Mouse (Mus musculus): Measurements from ENCODE around the gene Abcb8. TPM values are rescaled to one million over a fixed set of nuclear protein-coding genes. Genes with fewer than 3 reads are reported as not detected.

Gene Abcb8
- polyA plus RNA-seq (2015; fragmentation: Illumina TruSeq; extraction: RNeasy Lipid Tissue Mini Kit (QIAGEN cat#74804); ENCODE audit: insufficient read depth, low read depth, low replicate concordance), result 16.3 TPM

DNA sequence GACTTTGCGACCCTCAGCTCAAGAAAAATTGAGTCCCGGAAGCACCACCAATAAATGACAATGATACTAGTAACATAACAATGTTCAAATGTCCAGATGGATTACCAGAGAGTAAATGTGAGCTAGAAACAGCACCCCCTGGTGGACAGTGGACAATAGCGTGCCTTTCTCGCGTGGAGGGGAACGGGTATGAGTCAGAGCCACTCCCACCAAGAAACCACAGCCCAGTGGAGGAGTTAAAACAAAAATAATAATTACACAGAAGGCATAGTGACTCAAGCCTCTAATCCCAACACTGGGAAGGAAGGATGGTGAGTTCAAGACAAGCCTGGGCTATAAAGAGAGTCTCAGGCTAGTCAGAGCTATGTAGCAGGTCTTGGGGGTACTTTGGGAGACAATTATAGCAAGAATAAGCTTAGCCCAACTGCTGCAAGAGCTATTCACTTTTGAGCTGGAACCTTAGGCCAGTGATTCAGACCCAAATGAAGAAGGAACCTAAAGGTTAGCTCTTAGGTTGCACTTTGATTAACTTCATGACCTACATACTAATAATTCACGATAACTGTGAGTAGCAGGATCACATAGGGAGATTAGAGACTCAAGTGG lies at the start of gene Abcb8:
Abcb8 (plus strand) TSS at position 272 of the 606 bp plus-strand sequence.

DNA sequence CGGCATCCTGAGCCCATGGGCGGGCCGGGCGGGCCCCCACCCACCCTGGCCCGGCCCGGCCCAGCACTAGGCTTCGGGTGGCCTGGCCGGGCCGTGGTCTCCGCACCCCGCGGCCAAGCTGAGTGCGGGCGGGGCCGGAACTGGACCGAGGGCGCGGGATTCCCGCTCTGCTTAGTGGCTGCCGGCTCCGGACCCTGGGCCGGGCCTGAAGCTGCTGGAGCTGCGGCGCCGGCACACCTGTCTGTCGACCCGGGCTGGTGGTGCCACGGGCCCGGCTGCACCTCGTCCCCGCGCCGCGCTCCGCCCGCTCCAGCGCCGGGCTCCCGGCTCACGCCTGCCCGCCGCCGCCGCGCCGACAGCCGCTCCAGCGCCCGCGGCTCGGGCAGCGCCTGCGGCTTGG lies 42.2 kb upstream of the Abcb8 start, which contains the start of gene Kcnh2:
Kcnh2 (minus strand) TSS at position 327 of the 400 bp plus-strand sequence.

DNA sequence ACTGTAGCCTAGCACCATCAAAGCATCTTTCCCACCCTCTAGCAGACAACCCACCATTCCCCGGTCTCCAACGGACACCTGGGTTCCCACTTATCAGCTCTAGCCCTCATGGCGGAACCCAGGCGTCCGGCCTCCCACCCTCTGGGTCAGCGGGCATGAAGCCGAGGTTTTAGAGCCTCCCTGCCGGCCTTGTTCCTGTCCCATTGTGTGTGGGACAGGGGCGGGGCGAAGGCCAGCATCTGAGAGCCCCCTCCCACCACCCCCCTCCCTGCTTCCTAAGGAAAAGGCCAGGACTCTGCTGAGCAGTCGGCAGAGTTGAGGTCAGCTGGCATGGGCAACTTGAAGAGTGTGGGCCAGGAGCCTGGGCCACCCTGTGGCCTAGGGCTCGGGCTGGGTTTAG lies 29.0 kb upstream of the Abcb8 start, which contains the start of gene Nos3:
Nos3 (plus strand) TSS at position 303 of the 400 bp plus-strand sequence.

DNA sequence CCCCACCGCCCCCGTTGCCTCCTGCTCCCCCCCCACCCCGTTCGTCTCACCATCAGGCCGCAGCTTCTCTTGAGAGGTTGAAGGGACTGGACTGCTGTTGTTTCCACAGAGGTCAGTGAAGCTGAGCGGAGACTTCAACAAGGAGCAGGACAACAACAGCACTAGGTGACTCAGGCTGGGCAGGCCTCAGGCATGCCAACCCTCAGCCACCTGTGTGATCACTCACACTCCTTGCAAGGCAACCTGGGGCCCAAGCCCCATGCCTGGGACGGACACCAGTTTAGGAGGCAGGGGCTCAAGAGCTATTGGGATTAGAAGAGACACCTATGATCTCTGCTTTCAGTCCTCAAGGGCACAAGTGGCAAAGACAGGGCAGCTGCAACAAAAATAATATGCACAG lies 1.6 kb upstream of the Abcb8 start, which contains the start of gene Atg9b:
Atg9b (minus strand) TSS at position 280 of the 400 bp plus-strand sequence.

DNA sequence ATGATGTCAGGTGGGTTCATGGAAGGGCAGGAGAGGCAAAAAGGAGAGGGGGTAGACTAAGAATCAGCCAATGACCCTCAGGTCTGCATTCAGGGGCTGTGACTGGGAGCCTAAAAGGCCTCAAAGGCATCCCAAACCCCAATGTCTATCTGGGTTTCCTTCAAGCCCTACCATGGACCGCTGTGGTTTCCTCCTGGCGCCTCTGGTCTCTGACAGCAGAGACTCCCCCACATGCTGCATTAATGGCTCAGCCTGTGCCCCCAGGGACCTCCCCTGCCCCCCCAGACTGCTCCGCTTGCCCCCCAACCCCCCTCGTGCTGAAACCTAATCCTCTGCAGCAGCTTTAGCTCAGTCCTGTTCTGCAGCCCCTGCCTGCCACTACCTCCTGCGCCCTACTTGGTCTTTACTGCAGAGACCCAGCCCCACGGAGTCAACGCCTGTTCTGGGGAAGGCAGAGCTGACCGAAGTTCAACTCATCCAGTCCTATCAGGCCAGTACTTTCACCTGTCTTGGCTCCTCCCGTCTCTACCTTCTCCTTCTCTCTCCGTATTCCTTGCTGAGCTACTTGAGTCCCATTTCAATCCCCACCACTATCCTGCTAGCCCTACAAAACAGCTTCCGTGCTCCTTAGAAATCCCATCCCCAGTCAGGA lies 19.7 kb downstream of the Abcb8 start, which contains the start of gene Asic3:
Asic3 (plus strand) TSS at position 351 of the 652 bp plus-strand sequence.

DNA sequence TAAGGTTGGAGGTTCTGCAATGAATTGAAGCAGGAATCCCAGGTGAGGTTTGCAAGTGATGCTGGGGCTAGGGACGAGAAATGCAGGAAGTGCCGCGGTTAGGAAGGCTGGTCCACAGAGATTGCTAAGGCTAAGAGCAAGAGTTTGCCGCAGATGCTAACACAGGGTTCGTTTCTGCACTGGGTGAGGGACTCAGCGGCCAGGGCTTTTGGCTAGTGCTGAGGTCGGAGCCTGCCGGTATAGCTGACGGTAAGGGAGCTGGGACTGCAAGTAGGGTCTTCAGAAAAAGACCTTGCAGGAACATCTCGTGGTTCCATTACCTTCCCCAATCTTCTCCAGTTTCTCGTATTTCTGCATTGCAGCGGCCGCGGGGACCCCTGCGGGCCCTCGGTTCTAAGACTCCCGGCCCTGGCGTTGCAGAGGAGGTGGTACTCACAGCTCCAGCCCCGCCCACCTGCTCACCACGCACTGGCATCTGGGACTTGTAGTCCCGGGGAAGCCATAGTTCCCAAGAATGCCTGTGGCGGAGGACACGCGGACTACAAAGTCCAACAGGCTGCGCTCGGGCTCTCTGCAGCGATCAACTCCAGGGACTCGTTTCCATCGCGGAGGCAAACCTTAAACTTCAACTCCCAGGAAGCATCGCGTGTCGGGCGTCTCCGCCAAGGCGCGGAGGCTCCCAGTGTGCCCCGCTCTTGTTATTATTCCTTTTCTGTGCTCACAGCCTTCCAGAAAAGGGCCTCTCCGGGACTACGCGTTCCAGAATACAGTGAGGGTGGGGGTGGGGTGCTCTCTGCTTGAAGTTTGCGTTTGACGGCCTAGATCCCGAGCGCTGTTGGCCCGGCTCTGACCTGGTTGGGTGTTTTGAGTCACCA lies 29.9 kb downstream of the Abcb8 start, which contains the start of the genes Cdk5 and Slc4a2:
Cdk5 (minus strand) TSS at position 402 of the 875 bp plus-strand sequence.
Slc4a2 (plus strand) TSS at position 709 of the 875 bp plus-strand sequence.

DNA sequence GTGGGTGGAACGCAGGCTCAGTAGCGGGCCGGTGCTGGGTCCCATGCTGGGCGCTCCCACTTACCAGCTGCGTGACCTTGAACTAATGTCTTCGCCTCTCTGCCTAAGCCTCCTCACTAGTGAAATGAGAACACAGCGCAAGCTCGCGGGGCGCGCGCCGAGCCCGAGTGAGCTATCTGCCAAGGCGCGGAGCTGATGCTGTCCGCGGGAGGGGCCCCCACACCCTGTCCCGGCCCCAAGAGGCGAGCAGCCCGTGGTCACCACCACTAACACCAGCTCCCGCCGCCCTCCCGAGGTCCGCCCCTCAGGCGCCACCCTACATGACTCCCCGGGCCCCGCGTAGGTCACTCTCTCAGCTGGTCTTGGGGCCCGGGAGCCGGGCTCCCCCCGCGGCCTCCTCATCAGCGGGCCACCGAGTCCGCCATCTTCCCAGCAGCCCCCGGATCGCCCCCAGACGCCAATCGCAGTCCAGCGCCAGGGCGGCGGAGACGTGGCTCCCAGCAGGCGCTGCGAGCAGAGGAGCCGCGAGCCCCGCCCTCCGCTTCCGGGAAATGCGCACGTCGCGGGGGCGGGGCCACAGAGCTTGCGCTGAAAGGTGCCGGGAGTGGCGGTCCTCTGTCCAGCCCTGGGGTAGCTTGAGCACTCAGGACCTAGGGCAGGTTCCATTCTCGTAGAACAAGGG lies 51.4 kb downstream of the Abcb8 start, which contains the start of gene Fastk:
Fastk (minus strand) TSS at position 542 of the 682 bp plus-strand sequence.

DNA sequence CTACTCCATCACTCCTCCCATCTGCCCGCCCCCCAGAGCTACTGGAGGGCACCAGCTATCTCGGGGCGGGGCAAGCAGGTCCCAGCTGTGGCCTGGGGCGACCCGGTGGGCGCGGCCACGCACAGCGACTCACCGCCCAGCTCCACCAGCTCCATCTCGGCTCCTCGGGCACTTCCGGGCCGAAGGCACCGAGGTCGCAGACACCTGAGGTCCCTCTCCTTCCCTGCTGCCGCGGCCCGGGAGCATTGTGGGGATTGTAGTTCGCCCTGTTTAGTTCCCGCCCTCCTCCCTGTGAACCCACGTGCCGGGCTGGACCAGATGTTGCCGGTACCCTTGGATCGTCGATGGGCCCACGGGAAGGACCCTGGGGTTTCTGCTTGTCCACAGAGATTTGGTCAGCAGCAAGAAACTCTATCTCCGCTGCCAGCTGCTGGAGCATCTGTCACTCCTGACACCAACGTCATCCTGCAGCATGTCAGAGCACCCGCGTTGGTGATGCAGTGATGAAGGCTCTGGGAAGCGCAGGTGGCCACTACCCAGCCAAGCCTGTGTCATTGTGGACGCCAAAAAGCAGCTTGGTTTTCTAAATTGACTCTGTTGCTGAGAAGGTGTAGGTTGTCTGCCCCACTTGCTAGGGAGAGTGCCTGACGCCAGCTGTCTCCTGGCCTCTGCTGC lies 54.3 kb downstream of the Abcb8 start, which contains the start of gene Tmub1:
Tmub1 (minus strand) TSS at position 231 of the 675 bp plus-strand sequence.

DNA sequence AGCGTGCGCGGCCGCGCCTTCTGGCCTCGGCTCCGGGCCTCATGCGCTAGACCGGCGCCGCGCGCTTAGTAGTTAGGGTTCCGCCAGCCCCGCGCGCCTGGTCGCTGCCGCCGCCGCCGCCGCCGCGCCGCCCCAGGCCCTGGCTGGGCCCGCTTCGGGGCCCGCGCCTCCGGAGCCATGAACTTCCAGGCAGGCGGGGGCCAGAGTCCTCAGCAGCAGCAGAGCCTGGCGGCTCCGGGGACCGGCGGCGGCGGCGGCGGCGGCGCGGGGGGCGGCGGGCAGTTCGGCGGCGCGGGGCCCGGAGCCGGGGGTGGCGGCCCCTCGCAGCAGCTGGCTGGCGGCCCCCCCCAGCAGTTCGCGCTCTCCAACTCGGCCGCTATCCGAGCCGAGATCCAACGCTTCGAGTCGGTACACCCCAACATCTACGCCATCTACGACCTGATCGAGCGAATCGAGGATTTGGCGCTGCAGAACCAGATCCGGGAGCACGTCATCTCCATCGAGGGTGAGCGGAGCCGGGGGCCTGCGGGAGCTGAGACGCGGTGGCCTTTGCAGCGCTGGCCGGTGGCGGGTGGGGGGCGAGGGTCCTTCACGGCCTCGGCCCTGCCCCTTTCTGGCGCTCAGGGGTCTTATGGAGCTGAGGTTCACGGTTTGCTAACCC lies 58.7 kb downstream of the Abcb8 start, which contains the start of gene Agap3:
Agap3 (plus strand) TSS at position 148 of the 661 bp plus-strand sequence.

Other genes with a start within 250 kb of the Abcb8 start
- gene Nupl2, start 228.7 kb upstream of the Abcb8 start, polyA plus RNA-seq (2015; fragmentation: Illumina TruSeq; extraction: RNeasy Lipid Tissue Mini Kit (QIAGEN cat#74804); ENCODE audit: insufficient read depth, low read depth, low replicate concordance), result 1.2 TPM
- gene Kcnh2, start 42.1 kb upstream of the Abcb8 start, polyA plus RNA-seq (2015; fragmentation: Illumina TruSeq; extraction: RNeasy Lipid Tissue Mini Kit (QIAGEN cat#74804); ENCODE audit: insufficient read depth, low read depth, low replicate concordance), result 4.4 TPM
- 6.1 TPM for gene Nos3, start 28.9 kb upstream of the Abcb8 start, polyA plus RNA-seq (2015; fragmentation: Illumina TruSeq; extraction: RNeasy Lipid Tissue Mini Kit (QIAGEN cat#74804); ENCODE audit: insufficient read depth, low read depth, low replicate concordance)
- 0.92 TPM for gene Atg9b, start 1.5 kb upstream of the Abcb8 start, polyA plus RNA-seq (2015; fragmentation: Illumina TruSeq; extraction: RNeasy Lipid Tissue Mini Kit (QIAGEN cat#74804); ENCODE audit: insufficient read depth, low read depth, low replicate concordance)
- not detected for gene Asic3, start 19.7 kb downstream of the Abcb8 start, polyA plus RNA-seq (2015; fragmentation: Illumina TruSeq; extraction: RNeasy Lipid Tissue Mini Kit (QIAGEN cat#74804); ENCODE audit: insufficient read depth, low read depth, low replicate concordance)
- gene Cdk5, start 29.9 kb downstream of the Abcb8 start, polyA plus RNA-seq (2015; fragmentation: Illumina TruSeq; extraction: RNeasy Lipid Tissue Mini Kit (QIAGEN cat#74804); ENCODE audit: insufficient read depth, low read depth, low replicate concordance), result 16.5 TPM
- gene Slc4a2, start 30.2 kb downstream of the Abcb8 start, polyA plus RNA-seq (2015; fragmentation: Illumina TruSeq; extraction: RNeasy Lipid Tissue Mini Kit (QIAGEN cat#74804); ENCODE audit: insufficient read depth, low read depth, low replicate concordance), result 26.8 TPM
- gene Fastk, start 51.6 kb downstream of the Abcb8 start, polyA plus RNA-seq (2015; fragmentation: Illumina TruSeq; extraction: RNeasy Lipid Tissue Mini Kit (QIAGEN cat#74804); ENCODE audit: insufficient read depth, low read depth, low replicate concordance), result 66.7 TPM
- gene Tmub1, start 54.2 kb downstream of the Abcb8 start, polyA plus RNA-seq (2015; fragmentation: Illumina TruSeq; extraction: RNeasy Lipid Tissue Mini Kit (QIAGEN cat#74804); ENCODE audit: insufficient read depth, low read depth, low replicate concordance), result 4.4 TPM
- gene Agap3, start 58.5 kb downstream of the Abcb8 start, polyA plus RNA-seq (2015; fragmentation: Illumina TruSeq; extraction: RNeasy Lipid Tissue Mini Kit (QIAGEN cat#74804); ENCODE audit: insufficient read depth, low read depth, low replicate concordance), result 26.5 TPM
- gene Gbx1, start 133.5 kb downstream of the Abcb8 start, polyA plus RNA-seq (2015; fragmentation: Illumina TruSeq; extraction: RNeasy Lipid Tissue Mini Kit (QIAGEN cat#74804); ENCODE audit: insufficient read depth, low read depth, low replicate concordance), result not detected
- not detected for gene Asb10, start 147.3 kb downstream of the Abcb8 start, polyA plus RNA-seq (2015; fragmentation: Illumina TruSeq; extraction: RNeasy Lipid Tissue Mini Kit (QIAGEN cat#74804); ENCODE audit: insufficient read depth, low read depth, low replicate concordance)
- gene 4931409K22Rik, start 163.1 kb downstream of the Abcb8 start, polyA plus RNA-seq (2015; fragmentation: Illumina TruSeq; extraction: RNeasy Lipid Tissue Mini Kit (QIAGEN cat#74804); ENCODE audit: insufficient read depth, low read depth, low replicate concordance), result not detected
- gene Abcf2, start 183.8 kb downstream of the Abcb8 start, polyA plus RNA-seq (2015; fragmentation: Illumina TruSeq; extraction: RNeasy Lipid Tissue Mini Kit (QIAGEN cat#74804); ENCODE audit: insufficient read depth, low read depth, low replicate concordance), result 8.9 TPM
- gene Chpf2, start 193.1 kb downstream of the Abcb8 start, polyA plus RNA-seq (2015; fragmentation: Illumina TruSeq; extraction: RNeasy Lipid Tissue Mini Kit (QIAGEN cat#74804); ENCODE audit: insufficient read depth, low read depth, low replicate concordance), result 20.5 TPM
- gene Smarcd3, start 230.7 kb downstream of the Abcb8 start, polyA plus RNA-seq (2015; fragmentation: Illumina TruSeq; extraction: RNeasy Lipid Tissue Mini Kit (QIAGEN cat#74804); ENCODE audit: insufficient read depth, low read depth, low replicate concordance), result 5.5 TPM

All from pancreas, adult 10 weeks (tissue).